Mouse (Mus musculus) embryo, embryonic 10 days (tissue): ENCODE measurements around the gene Tex2.

Experiments used
- DNase-seq: peaks from one replicate; pipeline ENCODE4 v3.0.0-alpha.2; 2015; ENCODE audit warnings: low spot score

Gene Tex2

DNA sequence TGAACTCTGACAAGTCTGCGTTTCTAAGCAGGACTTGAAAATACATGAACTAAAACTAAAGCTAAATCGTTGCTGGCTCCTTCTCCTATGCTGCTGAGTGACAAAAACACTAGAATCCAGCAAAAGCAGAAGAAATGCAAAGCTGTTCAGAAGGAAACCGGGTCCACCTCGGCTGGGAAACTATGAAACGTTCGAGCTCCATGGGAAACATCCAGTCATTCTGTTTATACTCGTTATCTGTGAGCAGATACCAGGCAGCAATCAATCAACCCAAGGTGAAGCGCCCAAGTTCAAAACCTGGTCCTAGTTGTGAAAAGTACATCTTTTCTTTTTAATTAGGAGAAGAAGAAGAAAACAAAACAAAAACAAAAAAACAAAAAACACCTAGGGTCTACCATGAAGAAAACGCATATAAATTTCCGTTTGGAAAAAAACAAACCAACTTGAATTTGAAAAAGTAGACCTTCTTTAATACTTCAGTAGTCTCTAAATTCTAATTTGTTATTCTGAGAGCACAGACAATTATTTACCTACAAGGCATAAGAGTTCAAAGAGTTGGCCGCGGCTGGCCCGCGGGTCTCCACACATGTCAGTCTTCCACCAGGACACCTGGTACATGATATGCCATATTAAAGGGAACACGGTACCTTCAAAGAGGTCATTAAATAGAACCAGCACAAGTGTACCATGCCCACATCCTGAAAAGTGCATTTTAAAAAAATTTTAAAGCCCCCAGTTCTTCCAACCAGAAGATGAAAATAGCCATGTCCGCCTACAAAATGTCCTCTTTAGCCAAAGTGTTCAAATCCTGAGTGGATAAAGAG, 127.0 kb downstream of the Tex2 start:
- DNase-seq: peak; percentile 13

DNA sequence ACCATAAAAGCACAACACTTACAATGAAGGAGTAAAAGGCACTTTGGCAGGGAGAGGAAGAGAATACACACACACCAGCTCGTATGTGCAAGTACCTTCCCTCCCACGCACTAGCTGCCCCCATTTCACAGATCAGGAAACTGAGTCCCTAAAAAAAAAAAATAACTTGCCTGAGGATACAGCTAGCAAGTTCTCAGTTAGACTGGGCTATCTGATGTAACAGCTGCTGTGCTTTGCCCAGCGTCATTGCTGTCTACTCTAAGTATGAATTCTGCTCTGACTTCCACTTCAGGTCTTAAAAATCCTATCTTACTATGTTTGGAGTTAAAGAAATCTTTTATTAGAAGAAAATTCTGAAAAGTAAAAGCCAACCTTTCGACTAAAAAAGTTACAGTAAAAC, 127.6 kb downstream of the Tex2 start:
- no peak for DNase-seq

DNA sequence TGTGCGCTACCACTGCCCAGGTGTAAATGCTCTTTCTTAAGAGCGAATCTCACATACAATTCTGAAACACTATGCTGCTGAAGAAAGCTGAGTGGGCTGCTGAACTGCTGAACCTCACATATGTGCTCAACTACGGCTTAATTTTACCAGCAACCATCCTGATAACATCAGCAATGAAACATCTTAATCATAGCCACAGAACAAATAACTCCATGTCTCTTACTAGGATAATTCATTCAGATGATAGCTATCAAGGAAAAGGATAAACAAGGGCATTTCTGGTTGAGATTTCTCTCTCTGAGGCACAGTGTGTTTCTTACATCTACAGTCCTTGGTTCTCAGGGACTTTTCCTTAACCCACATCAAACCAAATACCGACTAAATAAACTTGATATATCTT, 128.3 kb downstream of the Tex2 start:
- no peak for DNase-seq

DNA sequence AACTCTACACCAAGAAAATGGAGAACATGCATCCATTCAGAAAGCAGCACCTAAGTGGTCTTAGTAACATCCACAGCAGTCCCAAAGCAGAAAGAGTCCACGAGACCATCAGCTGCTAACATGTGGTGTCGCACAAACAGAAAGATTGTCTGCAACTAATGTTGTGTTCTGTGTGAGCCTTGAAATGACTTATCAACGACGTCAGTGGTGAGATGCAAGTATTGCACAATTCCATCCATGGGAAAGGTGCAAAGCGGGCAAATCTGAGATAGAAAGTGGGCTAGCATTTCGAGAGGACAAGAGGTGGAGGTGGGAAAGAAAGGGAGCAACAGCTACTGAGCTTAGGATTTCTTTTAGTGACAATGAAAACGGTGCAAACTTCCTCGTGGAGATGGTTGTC, 130.4 kb downstream of the Tex2 start:
- no peak for DNase-seq

DNA sequence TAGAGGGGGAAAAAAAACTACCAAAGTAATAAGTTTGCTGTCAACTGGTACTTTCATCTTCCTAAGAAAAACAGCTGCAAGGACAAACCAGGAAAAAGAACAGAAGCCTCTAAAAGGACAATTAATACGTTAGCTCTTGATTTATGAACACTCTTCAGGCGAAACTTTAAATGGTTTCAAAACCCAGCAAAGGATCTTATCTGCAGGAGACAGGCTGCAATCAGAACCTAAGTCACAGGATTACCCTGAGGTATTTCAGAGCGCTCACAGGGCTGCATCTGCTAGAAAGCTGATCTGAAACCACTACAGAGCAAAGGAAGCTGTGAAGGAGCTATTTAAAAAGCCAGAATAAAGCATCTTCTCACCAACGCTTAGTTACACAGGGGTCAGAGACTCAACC, 131.6 kb downstream of the Tex2 start:
- peak; percentile 21 for DNase-seq

DNA sequence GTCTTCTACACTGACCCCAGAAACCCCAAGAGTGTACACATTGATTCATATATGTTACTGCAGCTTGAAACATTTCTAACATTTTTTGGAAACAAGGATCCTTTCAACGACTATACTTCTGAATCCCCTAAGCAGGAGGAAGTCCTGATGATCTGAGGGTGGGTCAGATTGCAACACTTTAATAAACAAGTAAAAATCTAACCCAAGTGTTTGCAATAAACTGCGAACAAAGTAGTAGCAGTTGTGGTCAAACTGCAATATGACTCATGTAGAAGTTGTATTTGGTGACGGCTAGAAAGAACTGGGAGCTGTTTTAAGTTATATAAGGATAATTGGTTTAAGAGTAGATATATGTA, 132.7 kb downstream of the Tex2 start:
- DNase-seq: no peak

DNA sequence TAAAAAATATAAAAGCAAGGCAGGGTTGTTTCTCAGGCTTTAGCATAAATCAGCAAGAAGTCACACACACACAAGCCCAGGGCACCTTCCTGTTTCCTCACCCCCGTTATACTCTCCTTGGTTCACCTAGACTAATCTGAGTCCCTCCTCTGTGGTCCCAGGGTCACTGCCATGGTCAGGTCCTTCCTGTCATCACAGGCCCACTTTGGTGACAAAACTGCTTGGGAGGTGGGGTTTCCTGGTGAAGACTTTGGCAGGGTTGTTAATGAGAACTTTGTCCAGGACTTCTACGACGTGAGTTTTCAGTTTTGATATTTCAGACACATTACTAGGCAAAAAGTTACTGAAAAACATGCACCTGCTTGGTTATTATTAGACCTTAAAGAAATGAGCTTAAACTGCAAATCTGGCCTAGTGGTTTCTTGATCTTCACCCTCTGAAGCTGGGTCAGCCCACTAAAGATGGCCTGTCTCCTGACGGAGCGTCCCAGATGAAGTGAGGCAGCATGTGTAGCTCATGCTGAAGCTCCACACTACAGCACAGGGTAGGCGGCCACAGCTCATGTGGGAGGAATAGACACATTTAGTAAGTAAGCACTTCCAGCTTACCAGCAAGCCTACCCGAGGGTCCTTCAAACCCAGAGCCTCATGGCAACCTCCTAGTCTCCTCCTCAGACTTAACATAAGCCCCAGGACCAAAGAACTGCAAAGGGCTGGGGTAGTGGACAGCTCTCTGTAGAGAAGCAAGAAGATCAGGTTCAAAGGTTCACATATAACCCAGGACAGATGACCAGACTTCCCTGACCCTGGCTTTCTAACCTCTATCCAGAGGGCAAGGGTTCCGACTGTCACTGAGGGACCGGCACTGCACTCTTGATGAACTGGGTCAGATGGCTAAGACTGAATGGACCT, 133.3 kb downstream of the Tex2 start:
- no peak for DNase-seq

DNA sequence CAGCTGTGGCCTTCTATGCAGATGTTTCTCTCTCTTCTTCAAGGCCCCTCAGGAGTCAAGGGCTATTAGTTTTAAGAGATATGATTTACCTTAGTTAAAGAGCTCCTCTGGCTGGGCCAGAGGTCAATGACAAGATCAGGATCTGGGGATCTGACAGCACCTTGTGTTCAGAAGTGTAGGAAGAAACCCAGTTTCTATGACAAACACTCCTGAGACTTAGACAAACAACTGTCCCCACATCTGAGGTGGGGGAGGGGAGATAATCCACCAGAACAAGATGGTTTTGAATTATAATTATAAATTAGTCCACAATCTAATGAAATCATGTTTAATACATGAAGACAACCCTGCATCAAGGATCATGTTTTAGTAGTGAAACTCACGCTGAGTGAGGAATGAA, 134.5 kb downstream of the Tex2 start:
- no peak for DNase-seq

DNA sequence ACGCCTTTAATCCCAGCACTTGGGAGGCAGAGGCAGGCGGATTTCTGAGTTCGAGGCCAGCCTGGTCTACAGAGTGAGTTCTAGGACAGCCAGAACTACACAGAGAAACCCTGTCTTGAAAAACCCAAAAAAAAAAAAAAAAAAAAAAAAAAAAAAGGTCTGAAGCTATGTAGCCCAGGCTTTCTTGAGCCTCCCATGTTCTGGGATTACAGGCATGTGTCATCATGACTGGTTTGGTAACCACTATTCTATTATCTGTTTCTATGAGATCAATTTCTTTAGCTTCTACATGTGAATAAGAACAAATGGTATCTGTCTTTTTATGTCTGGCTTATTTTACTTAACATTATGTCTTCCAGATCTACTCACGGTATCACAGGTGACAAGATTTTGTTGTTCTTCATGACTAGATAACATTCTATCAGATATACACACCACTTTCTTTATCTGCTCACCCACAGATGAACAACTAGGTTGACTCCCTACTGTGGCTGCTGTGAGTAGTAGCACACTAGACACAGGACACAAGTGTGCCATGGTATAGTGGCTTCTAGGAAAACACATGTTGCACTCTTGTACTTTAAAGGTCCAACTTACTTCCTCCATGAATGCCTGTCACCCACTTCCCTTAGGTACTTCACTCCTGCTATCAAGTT, 135.6 kb downstream of the Tex2 start:
- DNase-seq: no peak

DNA sequence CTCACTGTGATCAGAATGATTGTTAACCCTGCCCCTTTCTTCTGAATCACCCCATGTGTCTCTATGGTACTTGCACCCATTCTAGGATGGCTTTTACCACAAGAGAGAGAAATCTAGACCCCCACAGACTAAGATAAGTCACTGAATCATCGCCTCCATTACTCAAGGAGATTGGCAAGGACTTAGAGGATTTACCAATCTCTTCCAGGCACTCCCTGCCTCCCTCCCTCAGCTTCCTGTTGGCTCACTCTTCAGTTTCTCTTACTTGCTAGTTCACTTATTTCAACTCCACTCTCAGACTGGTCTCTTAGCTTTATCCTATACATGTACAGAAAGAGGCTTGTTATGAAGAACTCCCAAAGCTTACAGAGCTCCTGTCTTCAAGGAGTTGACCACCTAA, 137.9 kb downstream of the Tex2 start:
- DNase-seq: no peak

DNA sequence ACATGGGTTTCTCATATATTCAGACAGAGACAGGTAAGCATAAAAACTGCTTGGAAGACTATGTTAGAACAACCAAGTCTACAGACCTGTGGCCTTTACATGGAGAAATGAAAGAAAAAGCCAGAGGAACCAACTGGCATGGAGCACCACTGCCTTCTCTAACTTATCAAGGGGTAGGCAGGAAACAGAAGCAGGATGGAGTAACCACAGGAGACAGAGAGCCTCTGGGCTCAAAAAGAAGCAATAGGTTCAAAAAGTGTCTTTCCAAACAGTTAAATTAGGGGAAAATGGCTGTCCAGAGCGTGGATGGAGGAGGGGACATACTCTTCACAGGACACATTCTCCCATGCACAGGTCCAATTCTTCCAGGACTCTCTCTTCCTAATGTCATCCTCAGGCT, 141.6 kb downstream of the Tex2 start:
- no peak for DNase-seq

DNA sequence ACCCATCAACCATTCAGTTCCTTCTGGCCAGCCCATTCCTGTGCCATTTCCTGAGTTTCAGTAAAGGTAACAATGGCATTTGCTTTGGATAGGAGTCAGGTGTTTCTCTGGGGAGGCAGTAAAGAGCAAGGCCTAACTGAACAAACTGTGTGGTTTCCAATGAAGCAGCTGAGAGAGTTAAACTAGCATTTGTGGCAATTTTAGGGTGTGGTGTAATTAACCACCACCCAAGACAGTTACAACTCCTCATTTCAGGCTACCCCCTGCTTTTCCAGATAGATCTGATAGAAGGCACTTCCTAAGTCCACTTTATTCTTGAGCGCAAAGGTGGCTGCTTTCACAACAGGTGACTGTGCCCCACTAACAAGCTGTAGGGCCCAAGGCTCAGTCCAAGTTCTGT, 144.7 kb downstream of the Tex2 start:
- no peak for DNase-seq

DNA sequence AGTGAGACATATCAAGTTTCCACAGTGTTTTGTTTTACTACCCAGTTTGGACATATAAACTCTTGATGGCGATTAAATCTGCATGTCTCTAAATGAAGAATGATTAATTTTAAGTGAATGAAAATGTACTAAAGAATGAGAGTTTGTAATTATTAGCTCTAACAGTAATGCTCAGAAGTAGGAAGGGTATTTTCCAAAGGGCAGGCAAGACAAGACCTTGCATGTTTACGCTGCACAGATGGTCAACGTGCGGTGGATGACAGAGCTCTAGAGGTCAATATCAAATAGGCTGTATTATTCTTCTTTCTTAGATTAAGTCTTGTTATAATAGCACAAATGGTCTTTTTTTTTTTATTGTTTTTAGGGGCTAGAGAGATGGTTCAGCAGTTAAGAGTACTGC, 147.3 kb downstream of the Tex2 start:
- DNase-seq: no peak

DNA sequence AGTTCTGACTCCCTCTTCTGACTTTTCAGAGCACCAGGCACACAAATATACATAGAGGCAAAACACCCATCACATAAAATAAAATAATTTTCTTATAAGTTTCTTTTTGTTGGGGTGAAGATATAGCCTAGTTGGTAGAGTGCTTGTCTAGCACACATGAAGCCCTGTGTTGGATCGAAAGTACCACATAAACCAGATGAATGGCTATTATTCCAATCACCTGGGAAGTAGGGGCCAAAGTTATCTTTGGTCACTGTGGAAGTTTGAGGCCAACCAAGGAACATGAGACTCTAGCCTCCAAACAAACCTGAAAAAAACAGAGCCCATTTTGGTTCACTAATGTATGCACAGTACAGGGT, 147.7 kb downstream of the Tex2 start:
- DNase-seq: no peak

DNA sequence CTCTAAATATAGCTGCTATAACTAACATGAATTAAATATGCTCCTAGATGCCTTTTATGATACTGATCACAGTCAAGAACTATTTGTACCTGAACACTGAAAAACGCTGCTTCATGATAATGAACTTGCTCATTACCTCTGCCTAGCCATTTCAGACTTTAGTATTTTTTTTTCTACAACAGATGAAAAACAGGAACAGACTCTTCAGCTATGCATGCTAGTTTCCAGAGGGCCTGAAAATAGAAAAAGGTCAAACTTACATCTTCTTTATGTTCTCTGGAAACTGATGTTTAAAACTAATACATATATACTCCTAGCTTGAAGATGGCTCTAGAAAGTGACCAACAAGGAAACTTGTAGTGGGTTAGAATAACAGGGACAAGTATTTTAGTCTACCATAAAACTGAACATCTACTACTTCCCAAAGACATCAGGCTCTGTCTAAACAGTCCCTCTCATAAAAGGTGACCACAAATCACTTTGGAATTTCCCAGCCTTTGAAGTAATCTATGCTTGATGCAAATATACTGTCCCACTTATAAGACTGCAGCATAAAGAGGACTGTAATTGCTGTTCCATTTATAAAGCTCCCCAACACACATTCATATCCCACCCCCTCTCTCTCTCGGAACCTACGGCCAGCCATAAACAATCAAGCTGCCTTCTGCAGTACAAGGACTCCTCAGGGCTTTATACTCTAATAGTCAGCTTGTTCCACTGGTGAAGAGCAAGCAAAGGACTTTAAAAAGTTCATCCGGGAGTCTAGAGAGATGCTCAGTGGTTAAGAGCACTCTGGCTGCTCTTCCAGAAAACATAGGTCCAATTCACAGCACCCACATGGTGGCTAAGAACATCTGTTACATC, 148.3 kb downstream of the Tex2 start:
- no peak for DNase-seq

DNA sequence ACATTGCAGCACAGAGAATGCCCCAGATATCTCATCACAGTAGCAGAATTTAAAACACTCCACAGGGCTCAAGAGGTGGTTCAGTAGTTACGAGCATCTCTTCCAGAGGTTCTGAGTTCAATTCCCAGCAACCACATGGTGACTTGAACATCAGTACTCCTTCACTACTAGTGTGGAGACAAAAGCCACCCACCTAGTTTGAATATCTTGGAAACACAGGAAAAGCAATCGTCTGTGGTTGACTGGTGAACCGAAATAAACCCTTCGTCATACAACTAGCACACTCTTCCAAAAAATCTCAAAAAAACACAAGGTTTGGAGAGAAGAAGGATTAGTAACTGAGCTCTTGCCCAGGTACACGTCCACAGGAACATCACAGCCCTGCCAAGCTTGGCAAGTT, 149.4 kb downstream of the Tex2 start:
- no peak for DNase-seq

DNA sequence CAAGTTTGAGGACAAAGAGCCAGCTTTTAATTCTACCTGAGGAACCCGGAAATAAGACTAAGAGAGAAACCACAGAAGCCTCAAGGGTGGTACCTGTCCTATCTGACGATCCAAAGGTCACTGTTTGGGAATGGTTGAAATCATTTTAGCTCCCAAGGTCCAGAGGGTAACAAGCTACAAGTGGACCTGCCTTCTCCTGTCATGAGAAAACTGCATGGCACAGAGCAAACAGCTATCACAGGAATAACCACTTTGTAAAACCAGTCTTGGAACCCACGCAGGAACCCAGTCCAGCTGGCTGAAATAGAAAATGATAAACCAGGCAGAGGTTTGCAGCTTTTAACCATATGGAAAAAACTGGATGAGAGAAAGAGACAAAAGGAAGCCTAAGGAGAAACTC, 150.9 kb downstream of the Tex2 start:
- no peak for DNase-seq

DNA sequence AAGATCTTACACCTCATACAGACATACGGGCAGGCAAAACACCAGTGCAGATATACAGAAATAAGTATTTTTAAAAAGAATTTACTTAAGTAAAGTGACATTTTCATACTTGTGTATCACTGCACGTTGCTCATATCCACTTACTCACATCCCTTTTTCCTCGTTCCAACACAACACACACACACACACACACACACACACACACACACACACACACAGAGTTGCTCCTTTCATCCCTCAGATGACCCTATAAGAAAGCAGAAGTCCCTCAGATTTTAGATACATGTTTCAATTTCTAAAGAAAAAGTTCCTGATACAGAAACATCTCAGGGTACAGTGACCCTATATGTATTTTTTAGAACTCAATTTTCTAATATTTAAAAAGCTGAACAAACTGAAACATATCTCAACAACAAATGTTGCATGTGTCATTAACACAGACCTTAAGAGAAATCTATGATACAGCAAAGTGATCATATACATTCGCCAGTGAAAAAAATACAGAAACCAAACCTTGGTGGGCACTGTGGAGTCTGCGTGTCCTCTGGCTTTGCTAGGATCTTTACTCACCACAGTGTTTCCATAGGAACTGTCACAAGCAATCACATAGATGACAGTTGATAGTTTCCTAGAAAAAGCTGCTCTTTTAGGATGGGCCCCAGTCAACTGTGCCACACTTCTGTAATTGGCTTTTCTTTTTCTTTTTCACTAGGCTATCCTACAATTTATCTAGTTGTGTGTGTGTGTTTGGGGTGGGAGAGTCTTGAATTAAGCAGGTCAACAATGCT, 151.9 kb downstream of the Tex2 start:
- no peak for DNase-seq

DNA sequence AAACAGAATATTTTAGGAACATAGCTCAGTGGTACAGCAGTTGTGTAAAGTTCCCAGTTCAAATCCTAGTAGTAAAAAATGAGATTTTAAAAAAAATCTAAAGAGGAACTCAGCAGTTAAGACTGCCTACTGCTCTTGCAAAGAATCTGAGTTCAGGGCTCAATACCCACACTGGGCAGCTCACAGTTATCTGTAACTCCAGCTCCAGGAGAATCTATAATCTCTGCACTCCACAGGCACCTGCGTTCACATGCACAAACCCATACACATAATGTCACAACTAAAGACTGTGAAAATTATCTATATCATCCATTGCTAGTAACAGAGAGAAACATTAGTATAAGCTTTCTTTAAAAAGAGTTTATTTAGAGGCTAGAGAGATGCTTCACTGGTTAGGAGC, 152.6 kb downstream of the Tex2 start:
- no peak for DNase-seq

DNA sequence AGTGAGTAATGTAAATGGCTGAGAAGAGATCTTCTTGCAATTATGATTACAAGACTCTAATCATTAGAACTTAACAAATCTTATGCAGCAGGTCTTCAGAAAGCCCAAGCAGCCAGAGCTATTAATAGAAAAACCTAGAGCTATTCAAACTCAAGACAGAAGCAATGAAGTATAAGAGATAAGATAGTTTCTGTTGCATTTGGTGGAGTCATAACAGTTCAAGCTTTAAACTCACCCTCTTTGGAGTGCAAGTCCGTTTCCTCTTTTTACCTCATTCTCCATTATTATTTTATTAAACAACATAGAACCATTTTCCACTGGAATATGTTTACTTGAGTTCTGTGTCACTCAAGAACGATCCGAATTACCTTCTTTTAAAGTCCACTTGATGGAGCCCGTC, 154.7 kb downstream of the Tex2 start:
- DNase-seq: no peak
